Mouse (Mus musculus): ENCODE data around the gene Apobec2. TPM values are rescaled to one million over a fixed set of nuclear protein-coding genes. Genes with fewer than 3 reads are reported as not detected.

Gene Apobec2
- polyA plus RNA-seq, 1 experiment = 0.27 TPM

DNA sequence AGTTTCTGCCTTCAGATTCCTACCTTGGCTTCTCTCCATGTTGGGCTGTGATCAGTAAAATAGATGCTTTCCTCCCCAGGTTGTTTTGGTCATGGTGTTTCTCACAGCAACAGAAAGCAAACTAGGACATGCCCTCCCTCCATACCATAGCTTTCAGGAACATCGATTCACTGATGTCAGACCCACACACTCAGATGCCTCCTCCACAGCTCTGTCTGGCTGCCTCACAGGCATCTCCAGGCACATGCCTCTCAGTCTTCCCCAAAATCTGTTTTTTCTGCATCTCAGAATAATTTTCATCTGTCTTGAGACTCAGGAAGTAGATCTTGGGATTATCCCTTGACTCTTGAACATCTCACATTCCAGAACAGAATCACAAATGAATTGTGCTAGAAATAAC is 56.6 kb downstream of the Apobec2 start:
- H3K36me3 ChIP-seq (ENCODE audit: control insufficient read depth, insufficient read depth) = no peaks in the 10 kb centered on the region
- H3K27me3 ChIP-seq (ENCODE audit: control insufficient read depth, insufficient read depth, insufficient read length) = no peaks in the 10 kb centered on the region
- no peaks in the 10 kb centered on the region for H3K79me2 ChIP-seq (ENCODE audit: control insufficient read depth, insufficient read depth)
- TF ChIP-seq USF1 (IDR thresholded peaks at IDR 0.05; ENCODE audit: low read depth) (no peak), FOSL1 (IDR thresholded peaks at IDR 0.05; ENCODE audit: insufficient read depth, low read length, poor library complexity, severe bottlenecking) (no peak), CTCF (IDR thresholded peaks at IDR 0.05; ENCODE audit: control insufficient read depth, insufficient read depth, insufficient read length) (no peak), MAX (IDR thresholded peaks at IDR 0.05) (no peak), MYOG (IDR thresholded peaks at IDR 0.05; ENCODE audit: control insufficient read depth, extremely low read depth, insufficient read length) (no peak), MYOD1 (IDR thresholded peaks at IDR 0.05; ENCODE audit: control insufficient read depth, insufficient read length, low read depth) (no peak), CEBPB (IDR thresholded peaks at IDR 0.05; ENCODE audit: low read depth) (no peak)
- no peaks in the 10 kb centered on the region for H3K79me3 ChIP-seq (ENCODE audit: low read depth)
- H3K4me3 ChIP-seq (ENCODE audit: insufficient read depth, poor library complexity, severe bottlenecking) = no peak overlapping the region
- H3ac ChIP-seq (ENCODE audit: control insufficient read depth, insufficient read length, low read depth) = no peak overlapping the region

DNA sequence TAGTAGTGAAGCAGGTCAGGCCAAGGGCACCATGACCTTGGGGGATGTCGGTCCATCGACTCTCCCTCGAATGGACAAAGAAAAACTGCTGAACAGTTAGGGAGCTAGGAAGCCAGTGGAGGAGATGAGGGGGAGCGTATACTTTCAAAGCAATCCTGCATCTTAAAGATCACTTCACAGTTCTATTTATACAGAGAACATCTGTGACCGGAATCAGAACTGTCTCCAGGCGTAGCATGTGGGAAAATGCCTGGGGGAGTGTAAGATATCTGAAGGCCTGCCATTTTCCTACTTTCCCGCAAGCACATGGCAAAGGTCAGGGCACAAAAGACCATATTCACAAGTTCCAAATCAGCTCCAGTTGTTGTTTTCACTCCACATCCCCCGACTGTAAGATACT is 59.7 kb downstream of the Apobec2 start:
- Histone ChIP-seq H3ac (ENCODE audit: control insufficient read depth, insufficient read length, low read depth) (no peak overlapping the region), H3K79me3 (ENCODE audit: low read depth) (no peaks in the 10 kb centered on the region), H3K36me3 (ENCODE audit: control insufficient read depth, insufficient read depth) (no peaks in the 10 kb centered on the region), H3K4me3 (ENCODE audit: insufficient read depth, poor library complexity, severe bottlenecking) (no peak overlapping the region), H3K27me3 (ENCODE audit: control insufficient read depth, insufficient read depth, insufficient read length) (no peaks in the 10 kb centered on the region), H3K79me2 (ENCODE audit: control insufficient read depth, insufficient read depth) (no peaks in the 10 kb centered on the region)
- TF ChIP-seq CEBPB (IDR thresholded peaks at IDR 0.05; ENCODE audit: low read depth) = no peak
- no peak for TF ChIP-seq MAX (IDR thresholded peaks at IDR 0.05)
- no peak for TF ChIP-seq USF1 (IDR thresholded peaks at IDR 0.05; ENCODE audit: low read depth)
- TF ChIP-seq MYOG (IDR thresholded peaks at IDR 0.05; ENCODE audit: control insufficient read depth, extremely low read depth, insufficient read length) = no peak
- TF ChIP-seq CTCF (IDR thresholded peaks at IDR 0.05; ENCODE audit: control insufficient read depth, insufficient read depth, insufficient read length) = no peak
- TF ChIP-seq MYOD1 (IDR thresholded peaks at IDR 0.05; ENCODE audit: control insufficient read depth, insufficient read length, low read depth) = no peak
- TF ChIP-seq FOSL1 (IDR thresholded peaks at IDR 0.05; ENCODE audit: insufficient read depth, low read length, poor library complexity, severe bottlenecking) = no peak

DNA sequence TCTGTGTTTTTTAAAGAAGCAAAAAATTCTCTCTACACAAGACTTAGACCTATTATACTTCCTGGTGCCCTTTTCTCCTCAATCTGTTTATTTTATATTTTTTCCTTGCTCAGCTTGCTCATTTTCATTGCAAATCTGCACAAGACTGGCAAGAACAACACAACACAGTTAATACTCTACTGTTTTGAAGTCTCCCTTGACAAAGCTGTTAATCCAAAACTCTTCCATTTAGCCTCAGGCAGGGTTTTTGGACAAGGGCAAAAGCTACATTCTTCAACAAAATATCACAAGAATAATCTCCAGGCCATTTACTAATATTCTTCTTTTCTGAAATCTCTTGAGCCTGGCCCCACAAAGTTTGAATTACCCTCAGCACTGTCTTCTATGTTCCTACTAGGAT is 61.1 kb downstream of the Apobec2 start:
- Histone ChIP-seq H3K4me3 (ENCODE audit: insufficient read depth, poor library complexity, severe bottlenecking) (no peak overlapping the region), H3K79me2 (ENCODE audit: control insufficient read depth, insufficient read depth) (no peaks in the 10 kb centered on the region), H3K36me3 (ENCODE audit: control insufficient read depth, insufficient read depth) (no peaks in the 10 kb centered on the region), H3K27me3 (ENCODE audit: control insufficient read depth, insufficient read depth, insufficient read length) (no peaks in the 10 kb centered on the region), H3ac (ENCODE audit: control insufficient read depth, insufficient read length, low read depth) (no peak overlapping the region), H3K79me3 (ENCODE audit: low read depth) (no peaks in the 10 kb centered on the region)
- TF ChIP-seq CTCF (IDR thresholded peaks at IDR 0.05; ENCODE audit: control insufficient read depth, insufficient read depth, insufficient read length) = no peak
- TF ChIP-seq CEBPB (IDR thresholded peaks at IDR 0.05; ENCODE audit: low read depth) = no peak
- TF ChIP-seq MYOG (IDR thresholded peaks at IDR 0.05; ENCODE audit: control insufficient read depth, extremely low read depth, insufficient read length) = no peak
- TF ChIP-seq FOSL1 (IDR thresholded peaks at IDR 0.05; ENCODE audit: insufficient read depth, low read length, poor library complexity, severe bottlenecking) = no peak
- TF ChIP-seq USF1 (IDR thresholded peaks at IDR 0.05; ENCODE audit: low read depth) = no peak
- no peak for TF ChIP-seq MAX (IDR thresholded peaks at IDR 0.05)
- TF ChIP-seq MYOD1 (IDR thresholded peaks at IDR 0.05; ENCODE audit: control insufficient read depth, insufficient read length, low read depth) = no peak

Other genes with a start within 250 kb of the Apobec2 start
- gene Trem1, start 200.2 kb downstream of the Apobec2 start, polyA plus RNA-seq (2012; fragmentation: generic; extraction: Trizol) = not detected
- gene Trem3, start 185.2 kb downstream of the Apobec2 start, polyA plus RNA-seq (2012; fragmentation: generic; extraction: Trizol) = not detected
- not detected for gene Treml4, start 168.6 kb downstream of the Apobec2 start, polyA plus RNA-seq (2012; fragmentation: generic; extraction: Trizol)
- gene Treml2, start 133.4 kb downstream of the Apobec2 start, polyA plus RNA-seq (2012; fragmentation: generic; extraction: Trizol) = not detected
- not detected for gene B430306N03Rik, start 116.8 kb downstream of the Apobec2 start, polyA plus RNA-seq (2012; fragmentation: generic; extraction: Trizol)
- gene Trem2, start 86.5 kb downstream of the Apobec2 start, polyA plus RNA-seq (2012; fragmentation: generic; extraction: Trizol) = not detected
- not detected for gene Treml1, start 73.0 kb downstream of the Apobec2 start, polyA plus RNA-seq (2012; fragmentation: generic; extraction: Trizol)
- gene Nfya, start 23.0 kb downstream of the Apobec2 start, polyA plus RNA-seq (2012; fragmentation: generic; extraction: Trizol) = 24.0 TPM
- gene Oard1, start 22.9 kb downstream of the Apobec2 start, polyA plus RNA-seq (2012; fragmentation: generic; extraction: Trizol) = 14.1 TPM
- gene Tspo2, start 18.6 kb upstream of the Apobec2 start, polyA plus RNA-seq (2012; fragmentation: generic; extraction: Trizol) = not detected
- not detected for gene Unc5cl, start 22.0 kb upstream of the Apobec2 start, polyA plus RNA-seq (2012; fragmentation: generic; extraction: Trizol)